Mouse (Mus musculus): ENCODE data around the gene Ppy.

- no peak for TF ChIP-seq CTCF (conservative IDR thresholded peaks at IDR 0.05; ENCODE audit: low read length)
- TF ChIP-seq NANOG (IDR thresholded peaks at IDR 0.05; ENCODE audit: borderline replicate concordance, low read length), result no peak
Observed at GRCm38 (mm10) chr11:102106911-102107310, 5.8 kb upstream of the Ppy start.
